Mouse (Mus musculus) brain, embryonic 14.5 days (tissue): ENCODE measurements at regions not wholly inside any gene's neighbourhood (a gene's known extent, or its start where the extent isn't known, plus 50 kb on each side); places are given as distances from the start of the nearest gene placed in this dataset.

ENCODE experiments used
- DNase-seq: peaks from one replicate; pipeline ENCODE4 v3.0.0-alpha.2; 2011; ENCODE audit warnings: low read depth
- CTCF ChIP-seq: fragments of 200-500 bp; IDR thresholded peaks from 2 replicates; pipeline ENCODE4 v1.5.1; 2012; ENCODE audit warnings: inconsistent platforms, mild to moderate bottlenecking, moderate library complexity, borderline replicate concordance; ENCODE audit not compliant: insufficient read depth, insufficient read length; ENCODE audit errors: extremely low read depth
- POLR2A ChIP-seq: fragments of 200-500 bp; IDR thresholded peaks from 2 replicates; pipeline ENCODE4 v1.6.1; 2012; ENCODE audit warnings: mild to moderate bottlenecking, inconsistent platforms, borderline replicate concordance; ENCODE audit not compliant: poor library complexity, insufficient read depth, insufficient read length, severe bottlenecking; ENCODE audit errors: extremely low read depth

- DNase-seq, result peak; percentile 54
- TF ChIP-seq POLR2A (no peak), CTCF (no peak)
Observed at GRCm38 (mm10) chr1:105050584-105051363, 282.4 kb downstream of the Cdh20 start.
